Mouse (Mus musculus) heart, adult 2 months (tissue): ENCODE results near the gene Col4a2. TPM values are rescaled to one million over a fixed set of nuclear protein-coding genes. Genes with fewer than 3 reads are reported as not detected.
A peak's percentile ranks its signal among the peaks of the same experiment; 100 is the strongest.

Experiments used
- DNase-seq, 2 experiments: peaks; one replicate each; pipeline ENCODE4 v3.0.0; 2021
- H3K27ac ChIP-seq: fragments of 200-600 bp; 2 replicates; pipeline ENCODE4 v1.8.1; 2022
- H3K27me3 ChIP-seq: fragments of 200-500 bp; 2 replicates; pipeline ENCODE4 v1.6.1; 2012; ENCODE audit warnings: mild to moderate bottlenecking, low read length, inconsistent platforms, mixed read lengths; ENCODE audit not compliant: control insufficient read depth, insufficient read depth
- H3K36me3 ChIP-seq: fragments of 200-500 bp; 2 replicates; pipeline ENCODE4 v1.6.1; 2012; ENCODE audit warnings: low read length, inconsistent platforms; ENCODE audit not compliant: control insufficient read depth, insufficient read depth
- H3K4me1 ChIP-seq: fragments of 200-500 bp; 2 replicates; pipeline ENCODE4 v1.6.1; 2011; ENCODE audit warnings: low read length; ENCODE audit not compliant: control insufficient read depth, insufficient read depth
- H3K4me3 ChIP-seq: fragments of 200-600 bp; 2 replicates; pipeline ENCODE4 v1.8.1; 2022
- H3K79me2 ChIP-seq: fragments of 200-500 bp; replicated peaks from 2 replicates; pipeline ENCODE4 v1.6.1; 2012; ENCODE audit warnings: mild to moderate bottlenecking, inconsistent platforms, low read length, moderate library complexity, mixed read lengths; ENCODE audit not compliant: control insufficient read depth, insufficient read depth
- H3K9ac ChIP-seq: fragments of 200-500 bp; 2 replicates; pipeline ENCODE4 v1.6.1; 2012; ENCODE audit warnings: low read depth, mild to moderate bottlenecking, control low read depth, inconsistent platforms, low read length, mixed read lengths
- CTCF ChIP-seq: fragments of 200-600 bp; IDR thresholded peaks from 2 replicates; pipeline ENCODE4 v1.8.1; 2022; ENCODE audit warnings: antibody characterized with exemption, mild to moderate bottlenecking, moderate library complexity
- EP300 ChIP-seq: fragments of 200-500 bp; IDR thresholded peaks from 2 replicates; pipeline ENCODE4 v1.6.1; 2011; ENCODE audit warnings: low read depth, low read length, control low read depth; ENCODE audit not compliant: insufficient read depth
- POLR2A ChIP-seq: fragments of 200-500 bp; IDR thresholded peaks from 2 replicates; pipeline ENCODE4 v1.6.1; 2011; ENCODE audit warnings: mild to moderate bottlenecking, low read depth, low read length, control low read depth; ENCODE audit not compliant: insufficient read depth
- WGBS: fragments of 180-500 bp; shearing (Covaris S2); methylation state at CpG from one replicate; pipeline ENCODE4 v1.1.7; 2018; 5-methylcytosine and 5-hydroxymethylcytosine counted together
- intact Hi-C: fragments of 180-260 bp; cut with DNase I; formaldehyde crosslinking; loops from one replicate; pipeline ENCODE4 v1.15.1; 2025
- polyA plus RNA-seq: library from polyadenylated mRNA; depleted of rRNA; stranded (reverse); fragments of >200 nt; gene quantifications from 2 replicates; pipeline ENCODE4 v1.2.3, GENCODE M21; 2012
- total RNA-seq, 2 experiments: library from RNA; stranded (reverse); gene quantifications; 2 replicates each; pipeline ENCODE4 v1.2.3; 2021

The Col4a2 gene
- total and polyA plus RNA-seq, 3 experiments, result 104 to 172 (median 139) TPM

DNA sequence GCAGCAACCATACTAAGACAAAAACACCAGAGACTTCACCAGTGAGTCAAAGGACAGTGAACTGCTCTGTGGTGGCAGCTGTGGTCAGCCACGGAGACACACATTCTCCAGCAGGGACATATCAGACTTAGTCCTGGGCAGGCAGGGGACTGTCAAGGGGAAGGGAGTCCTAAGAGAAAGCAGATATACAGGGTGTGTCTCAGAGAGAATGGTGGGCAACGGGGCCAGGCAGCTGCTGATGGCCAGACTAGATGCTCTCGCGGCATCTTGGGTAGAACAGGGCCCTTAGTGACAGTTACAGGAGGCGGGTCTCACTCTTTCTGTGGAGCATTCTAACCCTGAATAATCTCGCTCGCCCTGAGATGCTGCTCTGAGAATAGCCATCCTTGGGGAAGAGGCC, 131.6 kb downstream of the Col4a2 start:
- Histone ChIP-seq H3K79me2 (no peaks in the 10 kb centered on the region), H3K9ac (no peak overlapping the region), H3K27ac (no peak overlapping the region), H3K4me1 (no peaks in the 10 kb centered on the region; the same call in 1 of the 2 replicates), H3K36me3 (no peaks in the 10 kb centered on the region), H3K27me3 (no peaks in the 10 kb centered on the region), H3K4me3 (no peak overlapping the region)
- intact Hi-C loops, result loop anchor here (5.0 kb wide), 1 partner anchor 158 kb away; no protein-coding TSS in a partner anchor
- no peak for DNase-seq
- WGBS, result 76% methylated on average over 7 of the region's 7 CpGs
- no peak for TF ChIP-seq EP300
- TF ChIP-seq CTCF, result no peak
- TF ChIP-seq POLR2A, result no peak

DNA sequence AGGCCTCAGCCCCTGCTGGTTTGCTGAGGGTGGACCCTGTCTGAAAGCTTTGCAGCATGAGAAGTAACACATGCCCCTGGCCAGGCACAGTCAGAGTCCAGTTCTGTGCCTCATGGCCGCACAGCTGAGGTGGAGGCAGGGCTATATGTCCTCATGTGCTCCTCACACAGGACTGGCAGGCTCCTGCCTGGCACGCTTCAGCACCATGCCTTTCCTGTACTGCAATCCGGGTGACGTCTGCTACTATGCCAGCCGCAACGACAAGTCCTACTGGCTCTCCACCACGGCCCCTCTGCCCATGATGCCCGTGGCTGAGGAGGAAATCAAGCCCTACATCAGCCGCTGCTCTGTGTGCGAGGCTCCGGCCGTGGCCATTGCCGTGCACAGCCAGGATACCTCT, 133.2 kb downstream of the Col4a2 start:
- Histone ChIP-seq H3K4me1 (peaks cover under 1% of the 10 kb centered on the region), H3K79me2 (no peaks in the 10 kb centered on the region), H3K9ac (no peak overlapping the region), H3K4me3 (no peak overlapping the region), H3K36me3 (no peaks in the 10 kb centered on the region), H3K27ac (no peak overlapping the region), H3K27me3 (no peaks in the 10 kb centered on the region)
- DNase-seq, result peak in 1 of 2 experiments; percentile 51
- no peak for TF ChIP-seq POLR2A
- TF ChIP-seq CTCF, result no peak
- TF ChIP-seq EP300, result 0 out of 2 replicates have a peak, but pooled peaks have one; percentile 22
- intact Hi-C loops, result no loop called here
- 80% methylated on average over 13 of the region's 13 CpGs for WGBS

DNA sequence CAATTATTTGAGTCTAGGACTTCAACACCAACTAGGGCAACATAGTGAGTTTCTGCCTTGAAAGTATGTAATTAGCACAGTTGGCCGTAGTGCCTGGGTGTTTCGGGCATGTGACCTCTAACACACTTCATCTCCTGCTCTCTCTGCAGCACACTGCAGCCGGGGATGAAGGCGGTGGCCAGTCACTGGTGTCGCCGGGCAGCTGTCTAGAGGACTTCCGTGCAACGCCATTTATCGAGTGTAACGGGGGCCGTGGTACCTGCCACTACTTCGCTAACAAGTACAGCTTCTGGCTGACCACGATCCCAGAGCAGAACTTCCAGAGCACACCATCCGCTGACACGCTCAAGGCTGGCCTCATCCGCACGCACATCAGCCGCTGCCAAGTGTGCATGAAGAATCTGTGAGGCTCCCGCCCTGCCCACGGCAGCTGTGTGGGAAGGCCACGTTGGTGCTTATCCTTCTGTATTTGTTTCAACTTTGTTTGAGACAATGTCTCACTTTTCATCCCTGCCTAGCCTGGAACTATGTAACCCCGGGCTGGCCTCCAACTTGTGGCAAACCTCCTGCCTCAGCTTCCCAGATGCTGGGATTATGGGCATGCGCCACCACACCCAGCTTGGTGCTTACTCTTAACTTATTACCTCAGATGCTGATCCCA, 135.4 kb downstream of the Col4a2 start:
- H3K4me1 ChIP-seq, result peaks cover 9% of the 10 kb centered on the region
- H3K27me3 ChIP-seq, result no peaks in the 10 kb centered on the region
- no peak for TF ChIP-seq CTCF
- no peak for DNase-seq
- no peaks in the 10 kb centered on the region; the same call in 1 of the 2 replicates for H3K36me3 ChIP-seq
- H3K9ac ChIP-seq, result no peak overlapping the region
- intact Hi-C loops, result no loop called here
- H3K79me2 ChIP-seq, result no peaks in the 10 kb centered on the region
- 76% methylated on average over 23 of the region's 23 CpGs for WGBS
- no peak overlapping the region for H3K27ac ChIP-seq
- H3K4me3 ChIP-seq, result no peak overlapping the region

DNA sequence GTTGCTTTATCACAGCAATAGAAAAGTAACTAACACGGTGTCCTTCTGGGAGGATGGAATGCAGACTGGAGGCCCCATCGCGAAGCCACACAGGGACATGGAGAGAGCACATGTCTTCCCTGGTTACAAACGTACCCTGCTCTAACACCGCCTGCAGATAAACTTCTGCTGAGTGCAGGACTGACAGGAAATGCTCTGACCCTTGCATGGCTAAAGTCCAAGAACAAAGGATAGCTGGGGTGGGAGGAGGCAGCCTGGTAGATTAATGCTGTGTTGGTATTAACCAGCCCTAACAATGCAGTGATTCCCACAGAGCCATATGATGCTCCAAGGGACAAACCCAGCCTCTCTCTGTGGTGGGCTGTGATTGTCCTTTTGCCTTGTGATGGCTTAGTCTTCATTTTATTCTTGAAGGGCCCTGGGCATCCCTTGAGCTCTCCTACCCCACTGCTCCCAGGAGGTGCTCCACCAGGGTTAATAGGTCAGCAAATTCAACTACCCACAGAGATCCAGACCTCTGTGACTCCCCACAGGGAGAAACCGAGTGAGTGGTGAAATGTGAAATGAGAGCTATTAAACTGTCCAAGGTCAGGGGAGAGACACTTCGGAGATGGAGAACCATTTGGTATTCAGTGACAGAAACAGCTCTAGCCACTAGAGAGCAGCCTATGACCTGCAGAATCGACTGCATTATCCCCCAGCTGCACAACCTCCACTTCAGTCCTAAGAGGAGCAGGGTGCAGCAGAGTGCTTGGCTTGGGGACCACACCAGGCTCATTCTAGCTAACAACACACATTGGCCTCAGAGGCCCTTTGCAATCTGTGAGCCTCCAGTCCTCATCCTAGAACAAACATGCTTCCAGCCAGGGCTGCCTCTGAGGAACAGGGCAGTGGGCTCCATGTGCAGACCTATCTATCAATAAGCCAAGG, 137.8 kb downstream of the Col4a2 start:
- Histone ChIP-seq H3K79me2 (no peaks in the 10 kb centered on the region), H3K4me1 (peaks cover 9% of the 10 kb centered on the region), H3K9ac (no peak overlapping the region), H3K27me3 (no peaks in the 10 kb centered on the region), H3K4me3 (no peak overlapping the region), H3K36me3 (no peaks in the 10 kb centered on the region; the same call in 1 of the 2 replicates), H3K27ac (no peak overlapping the region)
- peak in 1 of 2 experiments; percentile 36 for DNase-seq
- intact Hi-C loops, result loop anchor here (1.0 to 10.0 kb wide), 2 partner anchors 36 to 254 kb away; partner anchors contain the start of gene 1700016D06Rik
- 0 out of 2 replicates have a peak, but pooled peaks have one; percentile 73 for TF ChIP-seq EP300
- TF ChIP-seq POLR2A, result no peak
- TF ChIP-seq CTCF, result peak; percentile 81
- 5% methylated on average over 8 of the region's 8 CpGs for WGBS

DNA sequence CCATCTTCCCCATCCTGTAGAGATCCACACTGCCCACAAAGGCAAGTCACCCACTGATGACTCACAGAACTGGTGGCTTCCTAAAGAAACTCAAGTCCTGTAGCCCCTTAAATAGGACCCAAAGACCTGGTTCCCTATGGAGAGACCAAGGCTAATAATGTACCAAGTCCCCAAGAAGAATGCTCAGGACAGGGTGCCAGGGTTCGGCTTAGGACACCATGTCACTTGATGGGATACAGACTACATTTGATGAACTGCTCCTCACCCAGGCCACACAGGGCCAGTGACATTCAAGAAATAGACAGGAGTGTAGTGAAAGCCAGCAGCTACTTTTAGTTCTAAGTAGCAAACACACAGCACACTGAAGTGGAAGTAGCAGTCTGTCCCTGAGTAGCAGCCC, 139.5 kb downstream of the Col4a2 start:
- no peak for TF ChIP-seq EP300
- TF ChIP-seq CTCF, result no peak
- no peak for TF ChIP-seq POLR2A
- Histone ChIP-seq H3K27me3 (no peaks in the 10 kb centered on the region), H3K9ac (no peak overlapping the region), H3K27ac (no peak overlapping the region; the same call in 1 of the 2 replicates), H3K79me2 (no peaks in the 10 kb centered on the region), H3K4me3 (no peak overlapping the region), H3K36me3 (no peaks in the 10 kb centered on the region; the same call in 1 of the 2 replicates), H3K4me1 (peaks cover 9% of the 10 kb centered on the region)
- DNase-seq, result no peak
- intact Hi-C loops, result loop anchor here (10.0 kb wide), 1 partner anchor 253 kb away; the partner anchor contains the start of gene 1700016D06Rik
- 74% methylated on average over 1 of the region's 1 CpGs for WGBS
